Mouse (Mus musculus): ENCODE measurements around the gene Mccc2. TPM values are rescaled to one million over a fixed set of nuclear protein-coding genes. Genes with fewer than 3 reads are reported as not detected.

Mccc2 gene
- polyA plus RNA-seq, 1 experiment = 9.9 TPM

GRCm38 (mm10) chr13:99899670-99900556 is 115.5 kb downstream of the Mccc2 start:
- Histone ChIP-seq H3ac (ENCODE audit: control insufficient read depth, insufficient read length) (no peak overlapping the region), H3K36me3 (ENCODE audit: control insufficient read depth, insufficient read depth) (no peaks in the 10 kb centered on the region), H3K4me3 (no peak overlapping the region), H3K79me2 (ENCODE audit: control insufficient read depth, insufficient read depth) (no peaks in the 10 kb centered on the region), H3K4me2 (ENCODE audit: low read depth) (no peak overlapping the region), H3K27me3 (ENCODE audit: control insufficient read depth, insufficient read depth, insufficient read length) (peaks cover 35% of the 10 kb centered on the region)
- no peak for TF ChIP-seq TCF12 (IDR thresholded peaks at IDR 0.05; ENCODE audit: insufficient read depth, poor library complexity, severe bottlenecking)
- TF ChIP-seq USF1 (IDR thresholded peaks at IDR 0.05; ENCODE audit: low read depth) = no peak
- no peak for TF ChIP-seq REST (IDR thresholded peaks at IDR 0.05; ENCODE audit: insufficient read depth, insufficient read length)
- no peak for TF ChIP-seq MYOG (IDR thresholded peaks at IDR 0.05; ENCODE audit: control insufficient read depth in 1 of 3, insufficient read depth in 1 of 3, insufficient read length in 2 of 3, low read depth in 2 of 3)
- TF ChIP-seq MYOD1 (IDR thresholded peaks at IDR 0.05; ENCODE audit: control insufficient read depth in 1 of 3, insufficient read length in 2 of 3, low read depth in 2 of 3) = no peak
- TF ChIP-seq E2F4 (IDR thresholded peaks at IDR 0.05; ENCODE audit: insufficient read depth) = no peak
- TF ChIP-seq SRF (IDR thresholded peaks at IDR 0.05; ENCODE audit: control insufficient read depth, insufficient read length, low read depth) = no peak
- TF ChIP-seq CEBPB (IDR thresholded peaks at IDR 0.05; ENCODE audit: insufficient read depth, poor library complexity, severe bottlenecking) = no peak
- TF ChIP-seq TCF3 (IDR thresholded peaks at IDR 0.05; ENCODE audit: insufficient read length, low read depth) = no peak

DNA sequence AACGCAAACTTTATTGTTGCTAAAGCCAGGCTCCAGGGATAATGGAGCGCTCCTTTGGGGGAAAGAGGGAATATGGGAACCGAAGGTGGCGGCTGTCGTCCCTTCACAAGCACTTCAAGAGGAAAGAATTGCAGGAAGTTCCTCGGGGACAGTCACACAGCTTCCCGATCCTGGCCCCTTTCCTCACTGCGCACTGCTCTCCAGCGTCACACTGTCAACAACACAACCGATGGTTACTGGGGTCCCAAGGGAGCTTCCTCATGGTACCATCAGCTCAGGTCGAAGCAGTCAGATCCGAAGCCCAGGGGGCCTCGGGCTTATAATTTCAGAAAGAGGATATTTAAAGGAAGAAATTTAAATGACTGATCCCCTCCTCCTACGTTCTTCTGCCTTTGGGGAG is 116.6 kb downstream of the Mccc2 start:
- Histone ChIP-seq H3K27me3 (ENCODE audit: control insufficient read depth, insufficient read depth, insufficient read length) (peaks cover 33% of the 10 kb centered on the region), H3K4me2 (ENCODE audit: low read depth) (no peak overlapping the region), H3K36me3 (ENCODE audit: control insufficient read depth, insufficient read depth) (no peaks in the 10 kb centered on the region), H3K79me2 (ENCODE audit: control insufficient read depth, insufficient read depth) (no peaks in the 10 kb centered on the region), H3K4me3 (no peak overlapping the region), H3ac (ENCODE audit: control insufficient read depth, insufficient read length) (no peak overlapping the region)
- TF ChIP-seq E2F4 (IDR thresholded peaks at IDR 0.05; ENCODE audit: insufficient read depth) = no peak
- TF ChIP-seq POLR2A (IDR thresholded peaks at IDR 0.05; ENCODE audit: insufficient read length, low read depth) = no peak
- TF ChIP-seq MYOG (IDR thresholded peaks at IDR 0.05; ENCODE audit: control insufficient read depth in 1 of 3, insufficient read depth in 1 of 3, insufficient read length in 2 of 3, low read depth in 2 of 3) = no peak
- TF ChIP-seq SRF (IDR thresholded peaks at IDR 0.05; ENCODE audit: control insufficient read depth, insufficient read length, low read depth) = no peak
- no peak for TF ChIP-seq TCF12 (IDR thresholded peaks at IDR 0.05; ENCODE audit: insufficient read depth, poor library complexity, severe bottlenecking)
- no peak for TF ChIP-seq POLR2AphosphoS2 (IDR thresholded peaks at IDR 0.05; ENCODE audit: insufficient read length, low read depth)
- no peak for TF ChIP-seq CEBPB (IDR thresholded peaks at IDR 0.05; ENCODE audit: insufficient read depth, poor library complexity, severe bottlenecking)
- no peak for TF ChIP-seq MYOD1 (IDR thresholded peaks at IDR 0.05; ENCODE audit: control insufficient read depth in 1 of 3, insufficient read length in 2 of 3, low read depth in 2 of 3)
- TF ChIP-seq TCF3 (IDR thresholded peaks at IDR 0.05; ENCODE audit: insufficient read length, low read depth) = no peak
- no peak for TF ChIP-seq MAX (IDR thresholded peaks at IDR 0.05; ENCODE audit: low read depth)
- TF ChIP-seq REST (IDR thresholded peaks at IDR 0.05; ENCODE audit: insufficient read depth, insufficient read length) = no peak
- no peak for TF ChIP-seq USF1 (IDR thresholded peaks at IDR 0.05; ENCODE audit: low read depth)

Other genes starting within 250 kb of the Mccc2 start
- 0.04 TPM for gene Cartpt, start 114.5 kb downstream of the Mccc2 start, polyA plus RNA-seq (2012; fragmentation: generic; extraction: Trizol)
- gene Bdp1, start 88.4 kb upstream of the Mccc2 start, polyA plus RNA-seq (2012; fragmentation: generic; extraction: Trizol) = 2.4 TPM
- gene Serf1, start 92.4 kb upstream of the Mccc2 start, polyA plus RNA-seq (2012; fragmentation: generic; extraction: Trizol) = 34.0 TPM
- gene Smn1, start 109.2 kb upstream of the Mccc2 start, polyA plus RNA-seq (2012; fragmentation: generic; extraction: Trizol) = 39.5 TPM
- gene Naip2, start 186.5 kb upstream of the Mccc2 start, polyA plus RNA-seq (2012; fragmentation: generic; extraction: Trizol) = 0.72 TPM
- gene Naip5, start 230.7 kb upstream of the Mccc2 start, polyA plus RNA-seq (2012; fragmentation: generic; extraction: Trizol) = 0.02 TPM